Mouse (Mus musculus) ES-CJ7 (cell line): ENCODE data around the gene Dennd1a.

Experiments
- DNase-seq: peaks from one replicate; pipeline ENCODE4 v3.0.0; 2011; ENCODE audit warnings: low read depth, low spot score

The Dennd1a gene

DNA sequence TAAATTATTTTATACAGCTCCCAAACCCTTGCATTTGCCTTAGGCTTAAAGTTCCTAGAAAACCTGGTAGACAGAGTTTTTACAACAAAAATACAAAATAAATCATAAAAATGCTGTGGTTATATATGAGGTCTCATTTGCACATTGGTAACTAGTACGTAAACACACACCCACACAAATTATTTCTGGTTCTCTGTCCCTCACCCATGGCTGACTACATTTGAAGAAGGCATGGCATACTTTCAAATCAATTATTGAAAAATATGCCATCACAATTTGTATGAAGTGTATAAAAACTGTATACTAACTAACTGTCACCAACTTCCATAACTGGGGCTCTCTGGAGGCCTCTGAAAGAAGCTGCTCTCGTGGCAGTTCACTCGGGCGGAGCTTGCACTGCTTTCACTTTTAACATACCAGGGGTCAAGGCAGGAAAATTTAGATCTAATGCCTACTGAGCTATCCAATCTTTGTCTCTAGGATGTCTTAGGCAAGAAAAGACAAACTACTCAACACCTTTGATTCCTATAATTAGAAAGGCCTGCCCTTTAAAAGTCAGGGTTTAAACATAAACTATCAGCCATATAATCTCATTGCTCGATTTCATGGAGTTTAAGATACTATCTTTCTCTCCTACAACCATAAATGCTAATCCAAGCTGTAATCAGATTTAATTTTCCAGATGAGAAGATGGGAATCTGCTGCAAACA lies 122.7 kb downstream of the Dennd1a start:
- DNase-seq: no peak

- DNase-seq: no peak
Measured at GRCm38 (mm10) chr2:38162486-38162885, 124.7 kb downstream of the Dennd1a start.

GRCm38 (mm10) chr2:38161484-38161883 lies 125.7 kb downstream of the Dennd1a start:
- DNase-seq: no peak

DNA sequence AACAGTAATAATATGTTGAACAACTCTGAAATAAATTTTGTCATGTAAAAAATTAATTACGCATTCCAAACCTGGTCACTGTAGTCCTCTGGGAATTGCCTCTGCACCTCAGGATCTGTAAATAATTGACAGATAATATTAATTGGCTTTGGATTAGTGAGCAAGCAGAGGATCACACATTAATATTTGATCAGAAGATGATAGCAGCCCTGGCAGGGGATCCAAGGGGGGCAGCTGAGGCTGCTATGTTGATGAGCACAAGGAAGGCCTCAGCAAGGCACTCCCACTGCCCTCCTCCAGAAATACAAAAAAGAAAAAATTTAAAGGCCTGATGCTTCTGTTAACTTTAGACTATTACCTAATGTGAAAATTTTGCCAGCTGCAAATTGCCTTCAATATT lies 127.5 kb downstream of the Dennd1a start:
- DNase-seq: no peak

GRCm38 (mm10) chr2:38157002-38157401 lies 130.2 kb downstream of the Dennd1a start:
- no peak for DNase-seq

DNA sequence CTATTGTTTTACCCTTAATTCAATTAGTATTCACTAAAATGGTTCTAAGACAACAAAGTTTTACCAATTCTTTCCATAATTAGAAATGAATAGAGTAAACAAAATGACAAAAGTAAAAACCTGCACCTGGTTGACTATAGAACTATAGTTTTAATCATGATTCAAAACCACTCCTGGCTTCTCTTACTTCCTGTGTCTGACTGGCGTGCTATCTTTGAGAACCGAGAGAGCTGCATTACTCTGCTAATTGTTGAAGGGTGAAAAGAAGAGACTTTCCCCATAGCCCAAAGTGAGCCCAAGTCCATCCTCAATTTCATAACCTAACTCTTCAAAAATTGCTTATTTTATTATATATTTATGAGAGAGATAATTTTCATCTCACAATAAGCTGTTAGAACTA lies 131.2 kb downstream of the Dennd1a start:
- no peak for DNase-seq

DNA sequence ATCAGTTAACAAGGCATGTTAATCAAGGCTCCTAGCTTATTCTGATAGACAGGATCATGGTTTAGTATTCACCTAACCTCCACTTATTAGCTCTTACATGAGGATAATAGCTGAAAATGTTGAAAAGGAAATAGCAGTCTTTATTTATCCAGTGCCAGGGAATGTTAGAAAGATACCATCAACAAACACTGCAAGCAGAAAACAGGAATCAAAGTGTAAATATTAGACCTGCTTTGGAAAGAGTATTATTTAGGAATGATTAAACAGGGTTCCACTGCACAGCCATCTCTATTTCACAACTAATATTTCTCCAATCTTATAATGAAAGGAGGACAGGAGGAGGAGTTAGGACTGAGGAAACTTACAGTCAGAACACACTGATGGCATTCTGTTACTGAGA lies 142.4 kb downstream of the Dennd1a start:
- no peak for DNase-seq

- no peak for DNase-seq
Measured at GRCm38 (mm10) chr2:38144067-38144779, 143.0 kb downstream of the Dennd1a start.

- no peak for DNase-seq
Measured at GRCm38 (mm10) chr2:38142905-38143304, 144.3 kb downstream of the Dennd1a start.

- DNase-seq: no peak
Measured at GRCm38 (mm10) chr2:38142210-38142609, 145.0 kb downstream of the Dennd1a start.

- DNase-seq: no peak
Measured at GRCm38 (mm10) chr2:38139536-38139935, 147.7 kb downstream of the Dennd1a start.

DNA sequence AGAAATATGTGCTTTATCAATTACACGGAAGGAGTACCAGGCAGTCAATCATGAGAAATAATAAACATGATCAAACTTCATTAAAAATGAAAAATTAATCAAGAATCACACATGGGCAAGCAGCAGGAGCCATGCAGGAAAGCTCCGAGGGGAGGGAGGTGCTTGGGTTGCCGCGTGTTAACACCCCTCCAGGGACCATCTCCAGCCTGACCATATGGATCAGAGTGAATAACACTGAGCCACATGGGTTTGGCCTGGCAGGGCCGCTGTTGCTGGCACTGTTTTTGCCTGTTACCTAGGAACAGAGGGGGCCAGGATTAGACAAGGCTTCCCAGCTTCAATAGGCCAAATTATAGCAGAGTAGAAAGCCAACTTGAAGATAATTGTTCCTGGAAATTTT lies 150.1 kb downstream of the Dennd1a start:
- DNase-seq: no peak

DNA sequence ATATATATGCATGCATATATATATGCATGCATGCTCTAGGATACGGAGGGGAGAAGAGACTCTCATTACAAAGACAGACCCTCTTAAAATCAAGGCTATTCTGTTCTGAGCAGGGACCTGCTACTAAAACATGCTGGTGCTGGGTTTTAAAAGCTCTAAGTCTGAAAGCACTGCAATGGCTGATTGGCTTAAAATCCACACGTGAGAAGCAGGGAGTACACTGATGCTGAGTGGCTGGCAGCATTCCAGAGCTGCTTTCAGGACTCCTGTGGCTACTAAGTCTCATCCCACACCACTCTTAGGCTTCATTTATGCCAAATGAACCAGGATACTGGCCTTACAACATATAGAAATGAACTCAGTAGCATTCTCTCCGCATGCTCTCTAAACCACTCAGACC lies 151.8 kb downstream of the Dennd1a start:
- no peak for DNase-seq

DNA sequence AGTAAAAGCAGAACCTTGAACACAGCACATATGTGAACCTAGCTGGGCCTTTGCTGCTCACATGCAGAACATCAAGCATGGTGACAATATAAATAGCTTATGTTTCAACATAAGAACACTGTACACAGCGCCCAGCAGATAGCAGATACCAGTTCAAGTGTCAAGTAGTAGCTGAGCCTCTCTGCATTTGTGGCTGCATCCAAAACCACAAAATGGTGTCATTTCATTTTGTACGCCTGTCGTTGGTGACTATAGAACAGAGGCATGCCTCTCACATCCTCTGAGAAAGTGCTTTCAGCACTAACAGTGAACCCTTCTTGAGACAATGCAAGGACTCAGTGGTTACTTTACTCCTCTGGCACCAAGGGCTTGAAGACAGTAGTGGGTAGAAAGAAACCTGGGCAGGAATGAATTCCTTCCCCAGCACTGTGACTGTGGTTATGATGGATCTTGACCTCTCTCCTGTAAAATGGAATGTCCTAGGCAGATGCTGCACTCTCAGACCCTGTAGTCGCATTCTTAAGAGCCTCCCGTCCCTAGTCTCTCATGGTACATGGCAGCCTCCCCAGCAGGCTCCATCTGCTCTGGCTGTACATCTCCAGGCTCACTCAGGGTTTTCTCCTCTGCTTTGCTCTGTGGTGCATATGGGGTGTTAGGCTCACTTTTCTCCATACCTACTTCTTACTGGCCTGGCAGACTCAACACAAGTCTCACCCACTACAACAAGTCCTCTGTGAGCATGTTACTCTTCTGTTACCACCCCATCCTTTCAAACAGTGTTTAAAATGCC lies 154.0 kb downstream of the Dennd1a start:
- DNase-seq: no peak

DNA sequence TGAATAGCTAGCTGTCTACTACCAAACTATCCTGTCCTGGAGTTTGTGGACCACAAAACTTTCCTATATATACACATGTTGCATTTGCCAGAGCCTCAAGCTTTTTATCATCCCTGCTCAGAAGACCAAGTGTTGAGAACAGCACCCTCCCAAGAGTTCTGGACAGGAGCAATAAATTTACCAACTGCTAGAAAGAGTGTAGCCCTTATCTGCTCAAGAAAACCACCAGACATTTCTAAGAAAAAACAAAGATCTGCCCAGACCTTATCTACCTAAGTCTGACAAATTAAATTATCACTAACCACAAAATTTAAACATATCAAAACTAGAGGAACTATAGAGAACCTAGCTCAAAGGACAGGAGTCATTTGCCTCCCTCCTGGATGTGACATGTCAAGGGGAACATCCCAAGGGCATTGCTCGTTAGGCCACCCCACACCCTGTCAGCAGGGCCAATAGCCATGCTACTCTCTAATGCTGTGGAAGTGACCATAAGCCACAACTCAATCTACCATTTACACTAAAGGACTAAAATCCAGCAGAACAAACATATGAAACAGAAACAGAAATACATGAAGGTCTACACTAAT lies 154.9 kb downstream of the Dennd1a start:
- DNase-seq: no peak

GRCm38 (mm10) chr2:38131538-38131937 lies 155.7 kb downstream of the Dennd1a start:
- no peak for DNase-seq

GRCm38 (mm10) chr2:38129961-38130802 lies 157.0 kb downstream of the Dennd1a start:
- DNase-seq: no peak

DNA sequence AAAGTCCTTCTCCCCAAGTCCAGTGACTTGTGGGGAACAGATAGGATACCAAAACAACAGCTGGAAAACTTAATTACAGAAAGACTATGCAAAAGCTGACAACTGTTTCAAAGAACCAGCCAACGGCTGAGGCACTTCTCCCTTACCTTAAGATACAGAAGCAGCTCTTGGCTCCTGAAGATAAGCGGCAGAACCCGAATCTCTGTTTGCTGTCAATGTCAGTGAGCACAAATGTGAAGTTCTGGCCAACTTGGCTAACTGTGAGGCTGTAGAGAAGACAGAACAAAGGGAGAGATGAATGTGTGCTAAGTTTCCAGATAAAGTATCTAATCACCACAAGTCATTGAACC lies 160.8 kb downstream of the Dennd1a start:
- no peak for DNase-seq

DNA sequence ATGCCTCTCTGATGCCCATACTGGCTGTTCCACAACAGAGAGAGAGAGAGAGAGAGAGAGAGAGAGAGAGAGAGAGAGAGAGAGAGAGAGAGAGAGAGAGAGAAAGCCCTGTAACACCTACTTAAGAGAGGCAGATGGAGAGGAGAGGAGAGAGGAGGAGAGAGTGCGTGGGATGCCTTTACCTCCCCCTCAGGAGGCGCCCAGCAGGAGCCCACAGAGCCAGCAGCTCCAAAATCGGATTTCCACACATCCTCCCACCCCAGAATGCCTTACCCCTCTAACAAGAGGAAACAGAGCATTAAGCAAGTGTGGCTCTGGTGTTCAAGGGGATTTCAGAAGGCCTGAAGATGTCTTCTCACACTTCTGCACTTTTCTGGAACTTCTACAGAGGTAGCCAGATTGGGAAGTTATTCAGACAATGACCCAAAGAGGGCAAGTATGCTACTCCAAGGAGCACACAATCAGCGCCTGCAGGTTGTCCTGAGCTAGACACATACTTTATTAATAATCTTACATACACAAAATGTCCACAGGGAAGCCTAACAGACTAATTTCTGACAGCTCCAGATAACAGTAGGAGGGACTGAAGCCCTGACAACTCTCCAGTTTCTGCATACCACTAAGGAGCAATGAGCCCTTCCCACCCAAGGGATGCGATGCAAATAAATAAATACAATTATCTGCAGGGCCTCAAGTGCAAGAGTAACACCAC lies 161.4 kb downstream of the Dennd1a start:
- DNase-seq: no peak

DNA sequence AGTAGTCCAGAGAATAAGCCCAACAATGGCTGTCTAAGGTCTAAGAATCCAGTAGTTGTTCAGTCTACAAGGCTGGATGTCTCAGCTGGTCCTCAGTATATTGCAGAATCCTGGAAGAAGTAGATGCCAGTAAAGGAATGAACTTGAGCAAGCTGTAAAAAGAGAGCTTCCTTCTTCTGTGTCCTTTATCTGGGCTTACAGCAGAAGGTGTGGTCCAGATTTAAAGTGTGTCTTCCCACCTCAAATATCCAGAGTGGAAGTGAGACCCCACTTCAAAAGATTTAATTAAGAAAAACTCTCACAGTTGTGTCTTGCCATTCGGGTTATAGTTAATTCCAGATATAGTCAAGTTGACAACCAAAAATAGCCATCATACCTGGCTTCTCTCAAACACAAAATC lies 162.5 kb downstream of the Dennd1a start:
- no peak for DNase-seq

DNA sequence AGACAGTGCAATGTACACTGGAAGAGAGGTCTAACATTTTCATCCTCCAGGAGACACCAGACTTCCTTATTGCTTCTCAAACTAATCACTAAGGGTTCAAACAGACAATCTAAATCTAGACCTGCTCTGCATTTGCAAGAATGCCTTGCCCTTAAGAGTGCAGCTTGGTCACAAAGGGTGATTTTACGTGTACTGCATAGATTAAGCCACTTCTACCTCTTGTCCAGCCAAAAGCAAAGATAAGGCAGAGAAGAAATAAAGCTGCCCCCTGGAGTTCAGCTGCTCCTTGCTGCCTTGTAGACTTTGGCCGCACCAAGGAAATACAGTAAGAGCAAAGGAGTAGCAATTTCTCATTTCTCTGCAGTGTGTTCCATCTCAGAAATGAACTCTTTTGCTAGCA lies 172.2 kb downstream of the Dennd1a start:
- no peak for DNase-seq
